Mouse (Mus musculus): ENCODE data around the gene Tepp. TPM values are rescaled to one million over a fixed set of nuclear protein-coding genes. Genes with fewer than 3 reads are reported as not detected.

The Tepp gene
- polyA plus RNA-seq, 1 experiment from 2014 or later, result 0.64 TPM

DNA sequence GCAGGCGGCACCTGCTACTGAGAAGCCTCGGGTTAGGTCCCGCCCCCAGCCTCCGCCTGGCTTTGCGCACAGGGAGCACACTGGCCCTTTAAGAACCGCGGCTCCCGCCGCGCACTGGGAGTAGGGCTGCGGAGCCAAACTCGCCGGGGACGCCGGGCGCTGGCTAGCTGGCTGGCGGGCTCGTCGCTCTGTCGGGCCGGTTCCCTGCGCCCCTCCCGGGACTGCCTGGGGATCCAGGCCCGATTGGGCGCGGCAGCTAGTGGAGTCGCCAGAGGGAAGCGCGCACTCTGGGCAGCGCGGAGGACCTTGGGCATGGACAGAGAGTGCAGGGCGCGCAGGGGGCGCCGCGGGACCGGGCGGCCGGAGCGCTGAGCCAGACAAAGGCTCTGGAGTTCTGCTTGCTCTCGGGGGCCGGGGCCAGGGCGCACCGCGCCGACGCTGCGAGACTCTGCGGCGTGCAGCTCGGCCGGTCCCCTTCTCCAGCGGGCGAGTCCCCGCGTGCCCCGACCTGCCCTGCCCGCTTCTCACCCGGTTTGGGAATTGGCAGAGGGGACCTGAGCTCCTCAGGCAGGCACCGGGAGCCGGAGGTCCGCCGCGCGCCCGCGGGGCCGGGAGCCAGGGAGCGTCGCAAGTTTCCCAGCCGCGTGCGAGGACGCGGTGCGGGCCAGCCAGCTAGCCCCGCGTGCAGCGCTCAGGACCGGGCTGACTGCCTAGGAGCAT lies 41.9 kb downstream of the Tepp start, which contains the start of gene Mmp15:
Gene Mmp15, plus strand, starts transcription at position 118 of the 720 bp plus-strand sequence.
- Histone ChIP-seq H3K36me3 (no peaks in the 10 kb centered on the region), H3K9ac (peak within 1 kb of the TSS; percentile 65), H3K4me3 (peak within 1 kb of the TSS; percentile 66), H3K27ac (peak within 1 kb of the TSS; percentile 78), H3K4me2 (peak within 1 kb of the TSS; percentile 73), H3K4me1 (peaks cover 46% of the 10 kb centered on the region), H3K9me3 (no peaks in the 10 kb centered on the region), H3K27me3 (peaks cover 9% of the 10 kb centered on the region; the same call in 1 of the 2 replicates)
- peak; percentile 76 for ATAC-seq (ENCODE audit: borderline replicate concordance, extremely low read depth, low FRiP score, low TSS enrichment)
- under 1% methylated on average over 78 of the region's 80 CpGs for WGBS

DNA sequence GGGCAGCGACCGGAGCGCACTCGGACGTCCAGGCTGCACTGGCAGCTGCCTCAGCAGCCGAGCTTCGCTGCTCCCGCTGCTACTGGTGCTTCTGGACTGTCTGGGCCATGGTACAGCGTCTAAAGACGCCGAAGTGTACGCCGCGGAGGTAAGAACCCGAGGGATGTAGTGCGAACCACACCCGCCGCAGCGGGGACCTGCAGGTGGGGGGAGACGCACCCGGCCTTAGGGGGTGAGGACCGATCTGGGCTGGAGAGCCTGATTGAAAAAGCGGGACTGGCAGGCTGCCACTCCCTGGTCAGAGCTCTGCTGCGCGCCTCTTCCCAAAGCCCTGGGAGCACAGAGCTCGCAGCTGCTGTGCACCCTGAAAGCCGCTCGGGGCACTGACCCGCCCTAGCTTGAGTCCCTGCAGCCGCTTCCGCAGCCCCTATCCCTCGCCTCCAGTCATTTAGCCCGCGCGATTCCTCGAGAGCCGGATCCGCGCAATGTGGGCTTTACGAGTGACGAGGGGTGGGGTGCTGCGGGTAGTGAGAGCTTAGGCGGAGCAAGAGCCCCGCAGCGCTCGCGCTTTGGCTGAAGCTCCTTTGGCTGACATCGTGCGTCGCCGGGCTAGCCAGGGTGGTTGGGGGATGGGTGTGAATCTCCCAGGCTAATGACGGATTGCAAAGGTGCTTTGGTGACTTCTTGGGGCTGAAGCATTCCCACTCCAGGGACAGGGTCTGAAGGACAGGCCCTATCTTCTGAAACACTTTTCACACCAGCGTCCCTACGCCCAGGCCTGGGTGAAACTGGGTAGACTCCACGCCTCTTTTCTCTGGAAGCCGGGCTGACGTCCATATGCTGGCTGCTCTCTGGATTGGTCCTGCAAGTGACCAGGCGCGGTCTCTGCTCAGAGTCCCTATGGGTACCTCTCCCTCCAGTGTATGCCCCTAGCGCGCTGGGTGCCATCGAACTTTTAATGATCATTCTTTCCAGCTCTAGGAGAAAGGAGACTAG lies 42.8 kb downstream of the Tepp start:
- Histone ChIP-seq H3K36me3 (no peaks in the 10 kb centered on the region), H3K9ac (peak overlapping the region; percentile 65), H3K4me2 (peak overlapping the region; percentile 73), H3K9me3 (no peaks in the 10 kb centered on the region), H3K27ac (peak overlapping the region; percentile 78), H3K4me3 (peak overlapping the region; percentile 66), H3K27me3 (peaks cover 9% of the 10 kb centered on the region; the same call in 1 of the 2 replicates), H3K4me1 (peaks cover 47% of the 10 kb centered on the region)
- 2% methylated on average over 60 of the region's 62 CpGs for WGBS
- ATAC-seq (ENCODE audit: borderline replicate concordance, extremely low read depth, low FRiP score, low TSS enrichment), result peak; percentile 52

DNA sequence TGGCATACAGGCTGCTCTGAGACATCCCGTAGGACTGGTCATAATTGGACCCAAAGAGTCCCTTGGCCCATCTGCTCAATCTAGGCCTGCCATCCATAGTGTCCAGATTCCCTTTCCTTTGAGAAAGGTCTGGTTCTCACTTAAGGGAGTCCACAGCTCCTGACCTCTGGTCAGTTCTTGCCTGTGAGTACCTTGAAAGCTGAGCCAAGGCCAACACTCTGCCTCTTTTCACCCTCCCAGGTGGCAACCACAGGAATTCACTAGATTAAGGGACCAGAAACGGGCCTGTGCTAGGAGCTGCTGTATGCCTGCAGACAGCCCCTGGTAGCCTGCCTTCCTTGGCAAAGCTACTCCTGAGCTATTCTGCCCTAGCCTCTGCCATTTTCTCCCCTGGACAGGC lies 44.2 kb downstream of the Tepp start:
- no peak overlapping the region for H3K27ac ChIP-seq
- H3K36me3 ChIP-seq, result no peaks in the 10 kb centered on the region
- H3K9me3 ChIP-seq, result no peaks in the 10 kb centered on the region
- H3K4me1 ChIP-seq, result peaks cover 47% of the 10 kb centered on the region
- 0 out of 2 replicates have a peak overlapping the region, but pooled peaks have one; percentile 73 for H3K4me2 ChIP-seq
- no peak overlapping the region for H3K9ac ChIP-seq
- 74% methylated on average over 2 of the region's 2 CpGs for WGBS
- H3K27me3 ChIP-seq, result peaks cover 9% of the 10 kb centered on the region; the same call in 1 of the 2 replicates
- no peak for ATAC-seq (ENCODE audit: borderline replicate concordance, extremely low read depth, low FRiP score, low TSS enrichment)
- H3K4me3 ChIP-seq, result no peak overlapping the region

DNA sequence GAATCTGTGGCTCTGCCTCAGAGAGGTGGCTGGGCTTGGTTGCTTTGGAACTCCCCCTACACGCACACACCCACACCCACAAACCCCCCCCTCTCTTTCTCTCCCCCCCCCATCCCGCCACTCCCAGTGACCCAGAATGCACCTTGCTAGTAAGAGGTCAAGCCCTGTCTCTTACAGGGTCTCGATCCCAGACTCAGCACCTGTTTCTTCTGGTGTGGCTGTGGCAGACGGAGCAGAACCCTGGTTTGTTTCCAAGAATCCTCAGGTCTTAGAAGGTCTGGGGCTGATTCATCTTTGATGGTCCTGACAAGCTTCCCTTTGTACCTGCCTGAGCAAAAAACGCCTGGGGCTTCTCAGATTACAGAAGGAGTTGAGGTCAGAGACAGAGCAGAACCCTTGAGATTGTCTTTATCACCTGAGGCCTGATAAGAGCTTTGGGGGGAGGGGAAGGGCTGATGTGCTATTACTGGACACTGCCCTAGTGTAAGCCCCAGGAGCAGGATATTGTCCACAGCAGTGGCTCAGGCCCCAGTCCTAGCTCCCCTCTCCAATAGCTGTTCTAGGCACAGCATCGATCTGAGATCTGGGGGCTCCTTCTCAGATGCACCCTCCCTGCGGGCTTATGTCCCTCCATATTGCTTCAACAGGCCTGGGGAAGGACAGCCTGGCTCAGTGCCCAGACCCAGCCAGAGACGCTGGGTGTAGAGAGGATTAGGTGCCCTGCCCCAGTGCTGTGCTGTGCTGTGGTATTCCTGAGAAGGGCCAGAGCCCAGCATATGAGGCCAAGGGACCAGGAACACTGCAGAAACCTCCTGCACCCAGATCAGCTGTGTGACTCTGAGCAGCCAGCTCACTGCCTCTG lies 48.4 kb downstream of the Tepp start:
- Histone ChIP-seq H3K4me2 (0 out of 2 replicates have a peak overlapping the region, but pooled peaks have one; percentile 2), H3K4me3 (no peak overlapping the region), H3K36me3 (no peaks in the 10 kb centered on the region), H3K4me1 (peaks cover 46% of the 10 kb centered on the region), H3K27ac (peak overlapping the region; percentile 73), H3K27me3 (no peaks in the 10 kb centered on the region), H3K9me3 (no peaks in the 10 kb centered on the region), H3K9ac (no peak overlapping the region)
- ATAC-seq (ENCODE audit: borderline replicate concordance, extremely low read depth, low FRiP score, low TSS enrichment), result peak; percentile 46; the same call in 1 of the 2 replicates
- 28% methylated on average over 8 of the region's 8 CpGs for WGBS

- WGBS, result 30% methylated on average over 7 of the region's 7 CpGs
- Histone ChIP-seq H3K4me3 (no peak overlapping the region), H3K27me3 (no peaks in the 10 kb centered on the region), H3K9ac (no peak overlapping the region; the same call in 1 of the 2 replicates), H3K27ac (peak overlapping the region; percentile 73), H3K36me3 (no peaks in the 10 kb centered on the region), H3K4me2 (no peak overlapping the region), H3K9me3 (no peaks in the 10 kb centered on the region), H3K4me1 (peaks cover 40% of the 10 kb centered on the region)
- ATAC-seq (ENCODE audit: borderline replicate concordance, extremely low read depth, low FRiP score, low TSS enrichment), result no peak
Measured at GRCm38 (mm10) chr8:95360181-95361015, 50.0 kb downstream of the Tepp start.

DNA sequence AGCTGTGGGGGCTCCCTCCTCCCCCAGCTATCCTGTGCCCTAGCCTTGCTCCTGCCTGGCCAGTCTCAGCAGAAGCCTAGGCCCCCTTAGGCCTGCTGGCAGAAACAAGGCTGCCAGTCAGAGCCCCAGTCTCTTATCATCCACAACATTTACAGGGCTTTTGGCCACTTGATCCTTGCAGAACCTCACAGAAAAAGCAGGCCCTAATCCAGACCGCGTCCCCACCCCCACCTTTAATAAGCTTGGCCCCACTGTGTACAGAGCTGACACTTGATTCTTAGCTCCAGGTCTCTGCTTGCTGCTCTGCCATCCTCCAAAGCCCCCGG lies 50.6 kb downstream of the Tepp start:
- peaks cover 38% of the 10 kb centered on the region for H3K4me1 ChIP-seq
- H3K4me2 ChIP-seq, result no peak overlapping the region
- peak overlapping the region; percentile 73 for H3K27ac ChIP-seq
- H3K27me3 ChIP-seq, result no peaks in the 10 kb centered on the region
- H3K9ac ChIP-seq, result no peak overlapping the region
- ATAC-seq (ENCODE audit: borderline replicate concordance, extremely low read depth, low FRiP score, low TSS enrichment), result no peak
- H3K36me3 ChIP-seq, result no peaks in the 10 kb centered on the region
- H3K4me3 ChIP-seq, result no peak overlapping the region
- 41% methylated on average over 3 of the region's 3 CpGs for WGBS
- H3K9me3 ChIP-seq, result no peaks in the 10 kb centered on the region

DNA sequence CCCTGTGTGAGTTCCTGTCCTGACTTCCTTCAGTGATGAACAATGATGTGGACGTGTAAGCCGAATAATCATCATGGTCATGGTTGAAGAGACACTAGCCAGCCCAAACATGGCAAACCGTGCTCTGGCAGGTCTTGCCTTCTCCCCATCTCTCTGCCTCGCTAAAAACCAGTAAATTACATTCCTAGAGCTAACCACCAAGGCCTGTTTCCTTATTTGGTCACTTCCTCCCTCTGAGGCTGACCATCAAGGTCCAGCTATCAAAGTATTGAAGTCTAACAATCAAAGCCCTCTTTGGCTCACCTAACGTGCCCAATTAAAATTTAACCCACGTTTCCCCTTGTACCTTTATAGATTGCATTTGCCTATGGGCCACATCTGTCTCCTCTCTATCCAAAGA lies 51.9 kb downstream of the Tepp start:
- H3K27me3 ChIP-seq, result no peaks in the 10 kb centered on the region
- H3K4me3 ChIP-seq, result no peak overlapping the region
- 65% methylated on average over 6 of the region's 6 CpGs for whole genome bisulfite sequencing
- H3K9ac ChIP-seq, result no peak overlapping the region
- no peaks in the 10 kb centered on the region for H3K36me3 ChIP-seq
- H3K4me2 ChIP-seq, result no peak overlapping the region
- no peak for ATAC-seq (ENCODE audit: borderline replicate concordance, extremely low read depth, low FRiP score, low TSS enrichment)
- no peak overlapping the region for H3K27ac ChIP-seq
- no peaks in the 10 kb centered on the region for H3K9me3 ChIP-seq
- peaks cover 35% of the 10 kb centered on the region for H3K4me1 ChIP-seq

- 97% methylated on average over 2 of the region's 2 CpGs for WGBS
Measured at GRCm38 (mm10) chr8:95363849-95364248, 53.5 kb downstream of the Tepp start.

GRCm38 (mm10) chr8:95369581-95370326 lies 59.4 kb downstream of the Tepp start:
- H3K4me2 ChIP-seq, result peak overlapping the region; percentile 44
- H3K27ac ChIP-seq, result no peak overlapping the region
- peak; percentile 69; the same call in 1 of the 2 replicates for ATAC-seq (ENCODE audit: borderline replicate concordance, extremely low read depth, low FRiP score, low TSS enrichment)
- H3K9me3 ChIP-seq, result no peaks in the 10 kb centered on the region
- H3K4me1 ChIP-seq, result peaks cover 6% of the 10 kb centered on the region
- peaks cover 5% of the 10 kb centered on the region; the same call in 1 of the 2 replicates for H3K36me3 ChIP-seq
- no peak overlapping the region; the same call in 1 of the 2 replicates for H3K4me3 ChIP-seq
- 44% methylated on average over 20 of the region's 20 CpGs for WGBS
- no peak overlapping the region for H3K9ac ChIP-seq
- no peaks in the 10 kb centered on the region for H3K27me3 ChIP-seq

More at GRCm38 (mm10) chr8:95363849-95364248, 53.5 kb downstream of the Tepp start:
- H3K4me1 ChIP-seq, result peaks cover 26% of the 10 kb centered on the region
- ATAC-seq (ENCODE audit: borderline replicate concordance, extremely low read depth, low FRiP score, low TSS enrichment), result no peak
- H3K4me3 ChIP-seq, result no peak overlapping the region
- H3K36me3 ChIP-seq, result no peaks in the 10 kb centered on the region
- H3K27me3 ChIP-seq, result no peaks in the 10 kb centered on the region
- H3K9ac ChIP-seq, result no peak overlapping the region
- no peak overlapping the region for H3K27ac ChIP-seq
- H3K9me3 ChIP-seq, result no peaks in the 10 kb centered on the region
- no peak overlapping the region for H3K4me2 ChIP-seq

DNA sequence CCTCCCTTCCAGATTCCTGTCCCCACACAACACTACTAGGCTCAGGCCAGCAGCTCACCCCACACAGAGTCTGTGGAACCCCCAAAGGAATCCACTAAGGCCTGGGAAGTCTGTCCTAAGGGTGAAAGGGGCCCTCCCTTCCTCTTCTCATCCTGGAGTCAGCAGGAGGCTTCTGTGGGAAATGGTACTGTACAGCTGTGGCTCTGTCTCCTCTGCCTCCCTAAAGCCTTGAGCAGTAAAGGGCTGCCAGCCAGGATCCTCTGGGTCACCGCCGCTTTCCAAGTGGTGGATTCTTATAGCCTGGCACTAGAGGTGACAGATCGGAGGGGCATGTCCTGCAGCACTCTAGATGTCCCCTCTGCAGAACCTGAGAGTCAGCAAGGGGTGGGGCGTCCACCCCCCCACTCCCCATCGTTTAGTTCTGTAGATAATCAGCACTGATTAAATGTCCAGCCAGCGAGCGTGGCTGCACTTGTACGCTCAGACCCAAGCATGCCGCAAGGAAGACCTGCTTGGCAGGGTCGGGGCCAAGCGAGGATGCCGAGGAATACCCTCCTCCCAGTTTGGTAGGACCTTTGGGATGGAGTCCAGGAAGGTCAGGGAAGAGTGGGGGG lies 63.1 kb downstream of the Tepp start:
- no peak for ATAC-seq (ENCODE audit: borderline replicate concordance, extremely low read depth, low FRiP score, low TSS enrichment)
- no peak overlapping the region for H3K4me2 ChIP-seq
- H3K4me1 ChIP-seq, result peaks cover 26% of the 10 kb centered on the region
- no peak overlapping the region for H3K27ac ChIP-seq
- H3K9me3 ChIP-seq, result no peaks in the 10 kb centered on the region
- peaks cover 5% of the 10 kb centered on the region; the same call in 1 of the 2 replicates for H3K36me3 ChIP-seq
- H3K4me3 ChIP-seq, result no peak overlapping the region
- 51% methylated on average over 12 of the region's 12 CpGs for WGBS
- no peaks in the 10 kb centered on the region for H3K27me3 ChIP-seq
- no peak overlapping the region for H3K9ac ChIP-seq

Data from lung, embryonic 15.5 days (tissue).